Mouse (Mus musculus) neural tube, embryonic 10.5 days (tissue): ENCODE results near the gene Kat6b.

ENCODE experiments used
- DNase-seq: peaks from one replicate; pipeline ENCODE4 v3.0.0-alpha.2; 2017; ENCODE audit warnings: low spot score; ENCODE audit errors: extremely low spot score

The Kat6b gene

GRCm38 (mm10) chr14:21589620-21590019, 108.4 kb downstream of the Kat6b start:
- DNase-seq = no peak

- DNase-seq = no peak
These were observed 109.0 kb downstream of the Kat6b start for GRCm38 (mm10) chr14:21590205-21590604.

GRCm38 (mm10) chr14:21592152-21592551, 110.9 kb downstream of the Kat6b start:
- DNase-seq = no peak

- no peak for DNase-seq
These were observed 111.9 kb downstream of the Kat6b start for GRCm38 (mm10) chr14:21592985-21593750.

GRCm38 (mm10) chr14:21599446-21600173, 118.4 kb downstream of the Kat6b start:
- DNase-seq = no peak

- no peak for DNase-seq
These were observed 118.9 kb downstream of the Kat6b start for GRCm38 (mm10) chr14:21600174-21600566.

- no peak for DNase-seq
These were observed 119.4 kb downstream of the Kat6b start for GRCm38 (mm10) chr14:21600628-21601027.

- DNase-seq = no peak
These were observed 120.9 kb downstream of the Kat6b start for GRCm38 (mm10) chr14:21602166-21602565.

GRCm38 (mm10) chr14:21602937-21603336, 121.7 kb downstream of the Kat6b start:
- no peak for DNase-seq

- no peak for DNase-seq
These were observed 126.5 kb downstream of the Kat6b start for GRCm38 (mm10) chr14:21607686-21608085.

GRCm38 (mm10) chr14:21608886-21609285, 127.7 kb downstream of the Kat6b start:
- no peak for DNase-seq

GRCm38 (mm10) chr14:21610224-21610623, 129.0 kb downstream of the Kat6b start:
- DNase-seq = peak; percentile 17

- no peak for DNase-seq
These were observed 131.8 kb downstream of the Kat6b start for GRCm38 (mm10) chr14:21613031-21613430.

- no peak for DNase-seq
These were observed 132.9 kb downstream of the Kat6b start for GRCm38 (mm10) chr14:21614103-21614502.

- DNase-seq = no peak
These were observed 134.6 kb downstream of the Kat6b start for GRCm38 (mm10) chr14:21615853-21616252.

GRCm38 (mm10) chr14:21617221-21617980, 136.2 kb downstream of the Kat6b start:
- DNase-seq = no peak

- DNase-seq = no peak
These were observed 138.7 kb downstream of the Kat6b start for GRCm38 (mm10) chr14:21619951-21620350.

GRCm38 (mm10) chr14:21625946-21626345, 144.7 kb downstream of the Kat6b start:
- DNase-seq = no peak

GRCm38 (mm10) chr14:21631665-21632200, 150.5 kb downstream of the Kat6b start:
- DNase-seq = no peak

- DNase-seq = no peak
These were observed 155.3 kb downstream of the Kat6b start for GRCm38 (mm10) chr14:21636548-21636947.

GRCm38 (mm10) chr14:21640806-21641435, 159.7 kb downstream of the Kat6b start:
- DNase-seq = no peak
